Comparison of ENCODE assay signal across 9 mouse cellular contexts in the genomic region with DNA sequence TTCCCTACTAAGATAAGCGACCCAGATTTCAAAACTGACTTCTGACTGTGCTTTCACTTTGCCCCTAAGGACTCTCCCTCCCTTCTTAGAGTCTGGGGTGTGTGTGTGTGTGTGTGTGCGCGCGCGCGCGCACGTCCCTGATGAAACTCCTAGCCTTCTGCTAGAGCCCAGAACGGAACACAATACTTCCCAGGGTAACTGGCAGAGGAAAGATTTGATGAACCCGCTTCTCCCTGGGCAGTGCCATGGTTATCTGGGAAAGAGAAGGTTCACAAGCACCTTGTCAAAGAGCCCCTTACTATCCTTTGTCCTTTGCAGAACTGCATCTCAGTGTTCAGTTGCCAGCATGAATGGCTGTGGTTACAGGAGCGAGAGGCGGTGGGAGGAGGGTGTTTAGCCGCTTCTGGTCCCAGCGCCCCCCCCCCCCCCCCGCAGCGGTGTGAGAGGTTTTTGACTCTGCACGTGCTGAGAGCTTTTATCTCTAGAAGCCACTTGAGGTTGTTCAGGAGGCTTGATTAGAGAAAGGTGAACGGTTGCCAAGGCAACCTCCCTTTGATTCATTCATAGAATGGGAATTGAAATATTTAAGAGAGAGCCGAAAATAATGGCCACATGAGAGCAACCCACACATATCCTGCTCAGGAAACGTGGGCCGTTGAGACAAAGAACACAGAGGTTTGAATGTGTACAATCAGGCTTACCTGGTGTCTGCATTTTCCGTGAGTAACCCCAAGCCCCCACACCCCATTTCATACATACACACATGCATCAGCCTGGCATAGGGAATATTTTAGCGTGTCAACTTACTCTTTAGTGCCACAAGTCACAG.
DNase-seq lines count a peak whose midpoint lies in the region; ATAC-seq and TF ChIP-seq lines count a peak whose summit lies in the region.
"Had no signal": no experiment of that assay in that cellular context is flagged by ENCODE, and none has a peak within 500 bp of the region (broad histone marks: within the 10 kb centered on the region; RNA-seq: fewer than 3 reads in every experiment).

No protein-coding gene starts in this region.

- H3K4me2 ChIP-seq in heart, embryonic 12.5 days: peak overlapping the region; percentile 50
- H3K4me2 ChIP-seq in stomach, postnatal 0 days (replicated peaks; ENCODE audit: low read depth): peak overlapping the region; percentile 25; the same call in 1 of the 2 replicates

- H3K4me3 ChIP-seq in heart, embryonic 12.5 days: peak overlapping the region; percentile 13; the same call in 1 of the 2 replicates
- peak overlapping the region; percentile 22; the same call in 1 of the 2 replicates for H3K4me3 ChIP-seq in hindbrain, embryonic 10.5 days
- H3K4me3 ChIP-seq in stomach, postnatal 0 days (ENCODE audit: low read depth, low read length): peak overlapping the region; percentile 4; the same call in 1 of the 2 replicates
- H3K4me3 ChIP-seq: layer of hippocampus, adult 2 months had no signal

- no peak for DNase-seq in heart, adult 18-20 months
- DNase-seq in MN1 (ENCODE audit: low spot score): peak; percentile 56
- DNase-seq in hindbrain, embryonic 10.5 days (ENCODE audit: low spot score): peak; percentile 36
- DNase-seq in lung, postnatal 25 days (ENCODE audit: low spot score): peak; percentile 54
- peak; percentile 37 for DNase-seq in stomach, postnatal 0 days (ENCODE audit: low spot score)
- no peak for DNase-seq in spleen, postnatal 4 days (ENCODE audit: low spot score in 2 of 2)

- no peak for TF ChIP-seq EP300 in stomach, postnatal 0 days (optimal IDR thresholded peaks at IDR 0.05)

- H3K27me3 ChIP-seq in heart, embryonic 12.5 days (replicated peaks): no peaks in the 10 kb centered on the region
- H3K27me3 ChIP-seq in hindbrain, embryonic 10.5 days (ENCODE audit: insufficient read depth, poor library complexity, severe bottlenecking): no peaks in the 10 kb centered on the region
- no peaks in the 10 kb centered on the region for H3K27me3 ChIP-seq in stomach, postnatal 0 days (ENCODE audit: control insufficient read depth, insufficient read depth, low read length)

- no peak overlapping the region for H3K27ac ChIP-seq in heart, embryonic 12.5 days (ENCODE audit: poor library complexity, severe bottlenecking)
- peak overlapping the region; percentile 77 for H3K27ac ChIP-seq in hindbrain, embryonic 10.5 days
- no peak overlapping the region for H3K27ac ChIP-seq in stomach, postnatal 0 days (replicated peaks)
- H3K27ac ChIP-seq: layer of hippocampus, adult 2 months had no signal

- no peak for ATAC-seq in heart, embryonic 12.5 days (ENCODE audit: insufficient number of reproducible peaks, low FRiP score)
- ATAC-seq in stomach, postnatal 0 days (ENCODE audit: low FRiP score, low TSS enrichment): no peak; the same call in 1 of the 2 replicates
- no peak for ATAC-seq in monocyte, adult 5-6 weeks (replicated peaks; ENCODE audit: insufficient number of reproducible peaks, low FRiP score, low TSS enrichment, poor library complexity, severe bottlenecking)

- WGBS in heart, embryonic 12.5 days: 31% methylated on average over 23 of the region's 23 CpGs
- 34% methylated on average over 23 of the region's 23 CpGs for WGBS in hindbrain, embryonic 10.5 days
- 40% methylated on average over 21 of the region's 23 CpGs for WGBS in stomach, postnatal 0 days

- no peaks in the 10 kb centered on the region for H3K36me3 ChIP-seq in heart, embryonic 12.5 days
- no peaks in the 10 kb centered on the region for H3K36me3 ChIP-seq in hindbrain, embryonic 10.5 days
- H3K36me3 ChIP-seq in stomach, postnatal 0 days (ENCODE audit: control insufficient read depth, insufficient read depth, low read length): no peaks in the 10 kb centered on the region

- no peak overlapping the region for H3K9ac ChIP-seq in heart, embryonic 12.5 days
- H3K9ac ChIP-seq in stomach, postnatal 0 days (ENCODE audit: low read length): no peak overlapping the region

- H3K4me1 ChIP-seq in heart, embryonic 12.5 days (replicated peaks): peaks cover 5% of the 10 kb centered on the region
- H3K4me1 ChIP-seq in hindbrain, embryonic 10.5 days (replicated peaks): peaks cover 23% of the 10 kb centered on the region
- H3K4me1 ChIP-seq in stomach, postnatal 0 days (replicated peaks; ENCODE audit: control insufficient read depth, insufficient read depth): no peaks in the 10 kb centered on the region

- 0 out of 2 replicates have a peak, but pooled peaks cover 4% of the 10 kb centered on the region for H3K9me3 ChIP-seq in heart, embryonic 12.5 days (replicated peaks)
- H3K9me3 ChIP-seq in hindbrain, embryonic 10.5 days: 0 out of 2 replicates have a peak, but pooled peaks cover 4% of the 10 kb centered on the region
- H3K9me3 ChIP-seq in stomach, postnatal 0 days (ENCODE audit: control insufficient read depth, low read length): no peaks in the 10 kb centered on the region

- no peak for TF ChIP-seq CTCF in stomach, postnatal 0 days (IDR thresholded peaks at IDR 0.05; ENCODE audit: low read depth)

Comparison
In these comparisons a context has a peak if more than half of its experiments do, and no peak if none do; other contexts are left out.
1. DNase-seq: peak in MN1 (single experiment), hindbrain, embryonic 10.5 days (single experiment), lung, postnatal 25 days (single experiment) and stomach, postnatal 0 days (single experiment); none in heart, adult 18-20 months (0 of 2) and spleen, postnatal 4 days (0 of 2).
2. Peak in every context shown above with its lines, with median percentiles within 50 percentile points of each other: H3K4me3 ChIP-seq.